Mouse (Mus musculus) midbrain, postnatal 0 days (tissue): ENCODE results near the gene Phactr1. TPM values are rescaled to one million over a fixed set of nuclear protein-coding genes. Genes with fewer than 3 reads are reported as not detected.

Experiments
- ATAC-seq: fragments of 200-750 bp; cut with Nextera tagmentation; 2 replicates; pipeline ENCODE4 v1.8.0; 2017; ENCODE audit warnings: moderate number of reproducible peaks, mild to moderate bottlenecking, moderate TSS enrichment, moderate library complexity; ENCODE audit not compliant: low FRiP score
- DNase-seq: peaks from one replicate; pipeline ENCODE4 v3.0.0-alpha.2; 2015; ENCODE audit warnings: low spot score
- H3K27ac ChIP-seq: fragments of 300-500 bp; sonication (generic); 2 replicates; pipeline ENCODE4 v1.5.1; 2014; ENCODE audit warnings: low read depth, mild to moderate bottlenecking, low read length, mixed read lengths
- H3K27me3 ChIP-seq: fragments of 300-500 bp; sonication (generic); 2 replicates; pipeline ENCODE4 v1.6.1; 2014; ENCODE audit warnings: low read length, control low read depth, mixed read lengths; ENCODE audit not compliant: insufficient read depth
- H3K36me3 ChIP-seq: fragments of 300-500 bp; sonication (generic); 2 replicates; pipeline ENCODE4 v1.6.1; 2014; ENCODE audit warnings: low read length, control low read depth, mixed read lengths; ENCODE audit not compliant: insufficient read depth
- H3K4me1 ChIP-seq: fragments of 300-500 bp; sonication (generic); 2 replicates; pipeline ENCODE4 v1.6.1; 2014; ENCODE audit warnings: mild to moderate bottlenecking, control low read depth, antibody characterized with exemption, low read length, mixed read lengths; ENCODE audit not compliant: insufficient read depth
- H3K4me2 ChIP-seq: fragments of 300-500 bp; sonication (generic); 2 replicates; pipeline ENCODE4 v1.6.1; 2014; ENCODE audit warnings: low read depth, mild to moderate bottlenecking, low read length, mixed read lengths; ENCODE audit not compliant: poor library complexity, severe bottlenecking
- H3K4me3 ChIP-seq: fragments of 300-500 bp; sonication (generic); 2 replicates; pipeline ENCODE4 v1.5.1; 2014; ENCODE audit warnings: low read depth, mild to moderate bottlenecking, low read length, moderate library complexity
- H3K9ac ChIP-seq: fragments of 300-500 bp; sonication (generic); replicated peaks from 2 replicates; pipeline ENCODE4 v1.6.1; 2014; ENCODE audit warnings: mild to moderate bottlenecking, low read length, moderate library complexity, mixed read lengths; ENCODE audit not compliant: poor library complexity, severe bottlenecking
- H3K9me3 ChIP-seq: fragments of 300-500 bp; sonication (generic); 2 replicates; pipeline ENCODE4 v1.6.1; 2016; ENCODE audit warnings: low read length, control low read depth
- CTCF ChIP-seq: IDR thresholded peaks from 2 replicates; pipeline ENCODE4 v1.5.1; 2016; ENCODE audit warnings: antibody characterized with exemption, mild to moderate bottlenecking
- WGBS: fragments of 180-500 bp; shearing (Covaris S2); extraction: QIAGEN DNeasy Blood & Tissue Kit; methylation state at CpG from one replicate; pipeline ENCODE4 v1.1.7; 2014; 5-methylcytosine and 5-hydroxymethylcytosine counted together
- polyA plus RNA-seq: library from polyadenylated mRNA; unstranded; fragments of >200 nt; fragmentation: Nextera tagmentation; extraction: Ambion mirVana; gene quantifications from 2 replicates; pipeline ENCODE4 v1.2.1, GENCODE M21; 2015
- total RNA-seq: library from RNA; depleted of rRNA; stranded (reverse); fragments of >200 nt; gene quantifications from 2 replicates; pipeline ENCODE4 v1.2.3, GENCODE M21; 2014; rRNA removed

Gene Phactr1
- total RNA-seq (53.9 and 55.1 TPM in 2 replicates), polyA plus RNA-seq (73.7 and 75.6 TPM in 2 replicates)

DNA sequence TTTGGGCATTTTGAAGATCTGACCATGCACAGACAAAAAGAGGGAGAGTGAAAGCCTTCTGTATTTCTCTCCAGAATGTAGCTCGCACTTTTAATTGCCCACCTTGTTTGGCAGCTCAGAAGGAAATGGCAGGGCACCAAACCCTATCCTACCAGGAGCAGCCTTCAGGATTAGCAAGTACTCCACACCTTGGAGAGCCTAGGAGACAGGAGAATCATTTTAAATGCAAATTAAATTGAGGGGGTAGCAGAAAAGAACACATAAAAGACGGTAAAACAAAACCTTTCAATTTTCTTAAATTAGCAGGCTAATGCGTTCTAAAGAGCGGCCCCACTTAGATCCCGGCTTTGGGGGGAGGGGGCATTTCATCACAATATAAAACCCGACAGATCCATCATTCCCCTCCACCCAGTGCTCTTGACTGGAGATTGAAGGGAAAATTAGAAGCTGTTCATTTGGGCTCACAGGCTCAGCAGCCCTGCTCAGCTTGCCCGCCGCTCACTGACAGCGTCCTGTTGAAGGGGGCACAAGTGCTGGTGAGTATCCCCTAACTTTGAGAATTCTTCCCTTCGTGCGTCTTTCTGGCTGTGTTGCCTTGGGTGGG, at the start of gene Phactr1:
Phactr1 (plus strand) TSS at position 233 of the 604 bp plus-strand sequence.
- 34% methylated on average over 11 of the region's 11 CpGs for WGBS
- DNase-seq (no peak), ATAC-seq (no peak)
- Histone ChIP-seq H3K27ac (no peak within 1 kb of the TSS), H3K4me2 (peak within 1 kb of the TSS; percentile 13; the same call in 1 of the 2 replicates), H3K36me3 (no peaks in the 10 kb centered on the region), H3K9ac (no peak within 1 kb of the TSS), H3K4me1 (peaks cover 4% of the 10 kb centered on the region; the same call in 1 of the 2 replicates), H3K9me3 (no peaks in the 10 kb centered on the region), H3K4me3 (peak within 1 kb of the TSS; percentile 12; the same call in 1 of the 2 replicates), H3K27me3 (no peaks in the 10 kb centered on the region)
- no peak for TF ChIP-seq CTCF

DNA sequence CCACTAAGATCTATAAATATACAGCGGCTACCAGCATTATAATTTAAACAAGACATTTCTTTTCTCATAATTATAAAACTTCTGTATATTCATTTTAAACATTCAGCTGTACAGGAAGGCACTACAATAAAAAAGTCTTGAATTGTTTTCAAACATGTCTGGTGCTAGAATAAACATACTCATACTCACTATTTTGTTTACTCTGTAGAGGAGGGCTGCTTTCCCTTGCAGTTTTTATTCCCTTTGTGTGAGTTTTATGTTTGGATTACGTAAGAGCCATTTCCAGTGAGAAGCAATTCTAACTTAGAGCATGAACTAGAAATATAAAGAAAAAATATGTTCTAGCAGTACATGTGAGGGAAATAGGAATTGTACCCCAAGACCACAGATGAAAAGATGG, 45.5 kb upstream of the Phactr1 start:
- Histone ChIP-seq H3K4me3 (no peak overlapping the region), H3K27ac (no peak overlapping the region), H3K27me3 (no peaks in the 10 kb centered on the region), H3K9me3 (no peaks in the 10 kb centered on the region), H3K9ac (no peak overlapping the region), H3K4me2 (no peak overlapping the region), H3K4me1 (no peaks in the 10 kb centered on the region), H3K36me3 (no peaks in the 10 kb centered on the region)
- TF ChIP-seq CTCF = no peak
- WGBS = 93% methylated on average over 2 of the region's 2 CpGs
- DNase-seq (no peak), ATAC-seq (no peak)

DNA sequence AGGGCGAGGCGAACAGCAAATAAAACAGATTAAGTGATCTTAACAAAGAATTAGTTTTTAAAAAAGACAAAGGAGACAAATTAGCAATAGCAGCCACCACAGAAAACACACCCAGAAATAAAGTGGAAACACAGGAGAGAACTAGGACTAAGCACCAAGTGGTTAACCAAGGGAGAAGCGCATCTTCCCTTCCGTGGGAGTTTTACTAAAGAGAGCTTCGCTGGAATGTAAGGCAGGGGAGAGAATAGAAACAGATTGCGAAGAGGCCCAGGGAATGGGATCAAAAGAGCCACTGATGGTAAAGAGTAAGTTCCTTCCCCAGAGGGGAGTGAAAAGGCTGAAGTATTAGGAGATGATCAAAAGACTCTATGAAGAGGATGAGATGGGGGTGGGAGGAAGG, 30.2 kb upstream of the Phactr1 start:
- 45% methylated on average over 6 of the region's 6 CpGs for WGBS
- ATAC-seq (no peak), DNase-seq (no peak)
- Histone ChIP-seq H3K27me3 (no peaks in the 10 kb centered on the region), H3K4me2 (no peak overlapping the region), H3K9ac (no peak overlapping the region), H3K4me3 (no peak overlapping the region), H3K36me3 (no peaks in the 10 kb centered on the region), H3K4me1 (no peaks in the 10 kb centered on the region), H3K27ac (no peak overlapping the region), H3K9me3 (no peaks in the 10 kb centered on the region)
- no peak for TF ChIP-seq CTCF

DNA sequence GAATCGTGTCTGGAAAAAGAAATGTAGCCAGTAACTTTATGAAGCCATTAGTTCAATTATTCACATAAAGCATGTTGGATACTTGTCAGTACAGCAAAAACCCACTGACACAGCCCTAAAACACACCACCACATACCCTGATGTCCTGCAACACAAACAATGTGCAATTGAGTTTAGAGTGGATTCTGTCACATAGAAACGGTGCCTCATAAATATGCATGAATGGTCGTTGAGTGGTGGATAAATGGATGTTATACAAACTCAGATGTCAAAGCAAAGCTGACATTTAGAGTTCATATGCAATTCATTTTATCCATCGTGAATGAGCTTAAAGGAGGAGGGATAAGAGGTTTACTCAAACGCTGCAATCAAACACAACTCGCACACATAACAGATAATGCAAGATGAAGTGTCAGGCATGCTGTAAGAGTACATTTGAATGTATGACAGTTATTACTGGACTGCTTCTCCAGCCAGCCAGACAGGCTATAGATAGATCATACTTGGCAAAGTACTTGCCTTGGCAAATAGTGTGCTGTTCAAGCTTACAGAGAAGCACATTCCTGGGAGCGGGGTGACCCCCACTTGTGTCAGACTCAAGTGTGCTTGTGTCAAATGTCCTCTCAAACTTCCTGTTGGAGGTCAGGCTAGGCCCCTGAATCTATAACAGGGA, 23.6 kb upstream of the Phactr1 start:
- H3K4me2 ChIP-seq = no peak overlapping the region
- no peaks in the 10 kb centered on the region for H3K9me3 ChIP-seq
- H3K27me3 ChIP-seq = no peaks in the 10 kb centered on the region
- H3K27ac ChIP-seq = no peak overlapping the region
- H3K9ac ChIP-seq = no peak overlapping the region
- H3K4me3 ChIP-seq = no peak overlapping the region
- DNase-seq (peak; percentile 19), ATAC-seq (no peak)
- no peaks in the 10 kb centered on the region for H3K4me1 ChIP-seq
- H3K36me3 ChIP-seq = no peaks in the 10 kb centered on the region
- 30% methylated on average over 7 of the region's 7 CpGs for WGBS
- TF ChIP-seq CTCF = no peak

DNA sequence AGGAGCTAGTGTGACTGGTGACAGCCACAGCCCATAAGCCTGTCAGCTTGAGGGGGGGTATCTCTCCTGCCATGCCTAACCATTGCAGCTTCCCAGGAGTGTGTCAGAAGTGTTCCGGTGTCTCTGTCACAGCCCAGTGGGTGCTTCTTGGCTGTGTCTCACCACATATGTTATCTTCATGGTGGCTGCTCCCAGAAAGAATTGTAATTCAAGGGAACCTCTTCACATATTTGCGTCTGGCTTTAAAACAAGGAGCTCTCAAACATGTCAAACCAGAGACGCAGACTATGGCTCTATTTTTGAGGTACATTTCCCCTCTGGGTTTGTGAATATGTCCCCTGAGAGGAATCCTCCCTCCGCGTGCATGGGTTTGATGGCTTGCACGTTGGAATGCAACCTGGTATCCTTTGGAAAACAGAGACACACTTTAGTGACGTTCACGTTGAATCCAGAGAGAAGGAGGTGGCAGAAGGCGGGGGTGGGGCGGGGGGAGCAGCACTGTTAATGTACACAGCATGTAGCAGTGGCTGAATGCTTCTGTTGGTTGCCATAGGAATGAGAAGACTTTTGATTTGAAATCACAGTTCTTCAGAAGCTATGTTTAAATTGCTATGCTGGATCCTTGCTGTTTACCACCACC, 8.7 kb upstream of the Phactr1 start:
- Histone ChIP-seq H3K4me2 (peak overlapping the region; percentile 12; the same call in 1 of the 2 replicates), H3K4me1 (0 out of 2 replicates have a peak, but pooled peaks cover 2% of the 10 kb centered on the region), H3K9me3 (no peaks in the 10 kb centered on the region), H3K36me3 (no peaks in the 10 kb centered on the region), H3K9ac (no peak overlapping the region), H3K27me3 (no peaks in the 10 kb centered on the region), H3K27ac (0 out of 2 replicates have a peak overlapping the region, but pooled peaks have one; percentile 18), H3K4me3 (no peak overlapping the region)
- DNase-seq = peak; percentile 61
- WGBS = 54% methylated on average over 10 of the region's 10 CpGs
- ATAC-seq = no peak
- TF ChIP-seq CTCF = no peak

DNA sequence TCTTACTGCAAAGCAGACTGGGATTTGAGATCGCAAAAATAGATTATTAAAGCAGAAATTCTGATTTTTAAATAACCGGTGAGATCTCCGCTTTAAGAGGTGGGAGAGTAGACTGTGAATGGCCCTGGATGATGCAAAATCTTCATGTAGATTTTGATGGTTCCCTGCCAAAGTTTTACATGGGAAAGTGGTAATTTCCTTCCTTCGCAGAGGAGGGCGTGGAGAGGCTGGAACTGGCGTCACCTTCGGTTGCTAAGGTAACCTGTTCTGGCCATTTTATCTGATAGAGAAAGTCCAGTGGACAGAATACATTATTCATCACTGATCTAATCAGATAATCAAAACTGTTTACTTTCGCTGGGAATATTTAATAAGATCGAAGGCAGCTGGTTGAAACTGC, 876 bp downstream of the Phactr1 start:
- no peak overlapping the region for H3K9ac ChIP-seq
- peak overlapping the region; percentile 13; the same call in 1 of the 2 replicates for H3K4me2 ChIP-seq
- ATAC-seq = no peak
- no peaks in the 10 kb centered on the region for H3K36me3 ChIP-seq
- peaks cover 4% of the 10 kb centered on the region; the same call in 1 of the 2 replicates for H3K4me1 ChIP-seq
- H3K4me3 ChIP-seq = no peak overlapping the region
- 64% methylated on average over 9 of the region's 9 CpGs for WGBS
- H3K27ac ChIP-seq = no peak overlapping the region
- no peak for TF ChIP-seq CTCF
- no peaks in the 10 kb centered on the region for H3K27me3 ChIP-seq
- no peak for DNase-seq
- H3K9me3 ChIP-seq = no peaks in the 10 kb centered on the region
